Mouse (Mus musculus) liver, embryonic 11.5 days (tissue): Measurements from ENCODE around the gene Wasf2. TPM values are rescaled to one million over a fixed set of nuclear protein-coding genes. Genes with fewer than 3 reads are reported as not detected.

Source experiments
- ATAC-seq: fragments of 200-750 bp; cut with Nextera tagmentation; replicated peaks from 2 replicates; pipeline ENCODE4 v1.8.0; 2017; ENCODE audit warnings: moderate number of reproducible peaks, mild to moderate bottlenecking, moderate TSS enrichment, moderate library complexity; ENCODE audit not compliant: low FRiP score
- DNase-seq: peaks from one replicate; pipeline ENCODE4 v3.0.0-alpha.2; 2017; ENCODE audit warnings: low spot score
- H3K27ac ChIP-seq: fragments of 300-500 bp; sonication (generic); 2 replicates; pipeline ENCODE4 v1.5.1; 2014; ENCODE audit warnings: mild to moderate bottlenecking, low read depth, low read length, control low read depth
- H3K27me3 ChIP-seq: fragments of 300-500 bp; sonication (generic); replicated peaks from 2 replicates; pipeline ENCODE4 v1.6.1; 2014; ENCODE audit warnings: low read length, mixed read lengths; ENCODE audit not compliant: control insufficient read depth, insufficient read depth
- H3K36me3 ChIP-seq: fragments of 300-500 bp; sonication (generic); 2 replicates; pipeline ENCODE4 v1.6.1; 2014; ENCODE audit warnings: mild to moderate bottlenecking, low read length, moderate library complexity, mixed read lengths; ENCODE audit not compliant: control insufficient read depth, insufficient read depth
- H3K4me1 ChIP-seq: fragments of 300-500 bp; sonication (generic); replicated peaks from 2 replicates; pipeline ENCODE4 v1.6.1; 2014; ENCODE audit warnings: low read length, mixed read lengths; ENCODE audit not compliant: control insufficient read depth, insufficient read depth
- H3K4me2 ChIP-seq: fragments of 300-500 bp; sonication (generic); 2 replicates; pipeline ENCODE4 v1.6.1; 2014; ENCODE audit warnings: mild to moderate bottlenecking, control low read depth, moderate library complexity
- H3K4me3 ChIP-seq: fragments of 300-500 bp; sonication (generic); 2 replicates; pipeline ENCODE4 v1.5.1; 2014; ENCODE audit warnings: low read depth, low read length, control low read depth
- H3K9ac ChIP-seq: fragments of 300-500 bp; sonication (generic); 2 replicates; pipeline ENCODE4 v1.6.1; 2014; ENCODE audit warnings: low read depth, low read length, control low read depth
- H3K9me3 ChIP-seq: fragments of 300-500 bp; sonication (generic); 2 replicates; pipeline ENCODE4 v1.6.1; 2016; ENCODE audit warnings: low read length, inconsistent platforms, mixed read lengths; ENCODE audit not compliant: control insufficient read depth
- WGBS: fragments of 180-500 bp; shearing (Covaris S2); extraction: QIAGEN DNeasy Blood & Tissue Kit; methylation state at CpG from one replicate; pipeline ENCODE4 v1.1.7; 2014; 5-methylcytosine and 5-hydroxymethylcytosine counted together
- polyA plus RNA-seq: library from polyadenylated mRNA; unstranded; fragments of >200 nt; fragmentation: Nextera tagmentation; extraction: Ambion mirVana; gene quantifications from 2 replicates; pipeline ENCODE4 v1.2.1, GENCODE M21; 2014

The Wasf2 gene
- polyA plus RNA-seq, 1 experiment from 2014 or later: 42.2 TPM

DNA sequence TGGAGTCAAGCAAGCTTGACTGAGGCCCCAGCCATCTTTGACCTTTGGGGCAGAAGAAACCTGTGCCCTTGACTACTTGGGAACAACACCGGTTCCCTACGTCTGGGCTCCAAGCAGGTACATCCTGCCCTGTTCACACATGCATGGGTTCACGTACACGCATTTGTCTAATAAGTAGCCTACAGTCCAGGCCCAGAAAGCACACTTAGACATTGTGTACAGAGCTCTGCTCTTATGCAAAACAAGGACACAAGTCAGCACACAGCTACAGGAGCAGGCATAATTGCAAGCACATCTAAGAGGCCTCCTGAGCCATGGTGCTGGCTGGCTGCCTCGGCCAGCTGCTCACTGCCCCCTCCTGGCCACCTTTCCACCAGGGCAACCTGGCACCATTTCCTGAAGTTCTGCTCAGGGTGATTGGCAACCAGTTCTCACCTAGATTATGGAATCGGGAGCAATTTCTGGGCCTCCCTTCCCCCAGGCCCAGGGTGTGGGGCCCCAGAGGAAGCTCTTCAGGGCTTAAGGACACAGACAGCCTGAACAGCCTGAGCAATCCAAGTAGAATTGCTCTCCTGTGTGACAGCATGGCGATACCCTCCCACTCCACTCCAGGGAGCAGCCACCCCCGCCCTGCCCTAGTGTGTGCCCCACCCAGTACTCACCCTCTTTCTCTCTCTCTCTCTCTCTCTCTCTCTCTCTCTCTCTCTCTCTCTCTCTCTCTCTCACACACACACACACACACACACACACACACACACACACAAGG lies 70.9 kb downstream of the Wasf2 start:
- H3K9ac ChIP-seq: no peak overlapping the region

DNA sequence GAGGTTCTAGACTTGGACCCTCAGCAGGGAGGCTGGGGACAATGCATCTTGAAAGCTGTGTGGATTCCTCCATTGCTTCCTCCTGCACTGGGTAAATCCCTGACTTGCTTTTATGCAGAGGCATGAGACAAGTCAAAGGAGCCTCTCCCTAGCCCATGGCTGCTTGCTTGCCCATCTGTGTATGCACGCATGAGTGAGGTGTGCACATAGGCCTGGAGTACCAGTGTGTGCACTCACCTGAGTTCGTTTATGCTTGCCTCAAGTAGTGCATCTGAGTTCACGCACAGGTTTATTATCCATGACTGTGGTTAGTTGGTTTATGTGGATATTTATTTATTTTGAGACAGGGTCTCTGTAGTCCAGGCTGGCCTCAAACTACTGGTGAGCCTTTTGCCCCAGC lies 71.9 kb downstream of the Wasf2 start:
- Histone ChIP-seq H3K27me3 (no peaks in the 10 kb centered on the region; the same call in 1 of the 2 replicates), H3K36me3 (no peaks in the 10 kb centered on the region), H3K4me3 (no peak overlapping the region), H3K4me2 (no peak overlapping the region), H3K9me3 (no peaks in the 10 kb centered on the region), H3K9ac (no peak overlapping the region), H3K4me1 (peaks cover 29% of the 10 kb centered on the region), H3K27ac (no peak overlapping the region)
- ATAC-seq: no peak
- no peak for DNase-seq
- WGBS: 97% methylated on average over 3 of the region's 3 CpGs

More for the DNA sequence above, 70.9 kb downstream of the Wasf2 start:
- H3K4me1 ChIP-seq: peaks cover 34% of the 10 kb centered on the region
- DNase-seq: no peak
- no peak overlapping the region for H3K4me3 ChIP-seq
- H3K4me2 ChIP-seq: no peak overlapping the region
- 78% methylated on average over 8 of the region's 8 CpGs for WGBS
- 0 out of 2 replicates have a peak, but pooled peaks have one; percentile 24 for ATAC-seq
- peaks cover 3% of the 10 kb centered on the region; the same call in 1 of the 2 replicates for H3K36me3 ChIP-seq
- no peaks in the 10 kb centered on the region for H3K9me3 ChIP-seq
- H3K27ac ChIP-seq: no peak overlapping the region
- no peaks in the 10 kb centered on the region; the same call in 1 of the 2 replicates for H3K27me3 ChIP-seq

DNA sequence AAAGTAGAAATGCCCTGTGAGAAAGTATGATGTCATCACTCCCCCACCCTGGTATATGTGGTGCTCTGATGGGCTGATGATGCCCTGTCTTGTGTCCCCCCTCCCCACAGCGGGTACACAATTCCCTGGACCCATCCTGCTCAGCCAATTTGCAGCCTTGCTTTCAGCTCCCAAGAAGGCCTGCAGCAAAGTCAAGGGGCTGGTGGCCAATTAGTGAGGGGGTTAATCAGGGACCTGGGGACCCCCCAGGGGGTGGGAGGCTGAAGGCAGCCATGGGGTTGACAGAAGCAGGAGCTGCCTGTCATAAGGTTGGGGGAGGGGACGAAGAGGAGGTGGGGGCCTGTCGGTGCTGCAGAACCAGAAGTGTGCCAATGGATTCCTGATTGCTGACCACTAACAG lies 73.3 kb downstream of the Wasf2 start:
- 65% methylated on average over 3 of the region's 3 CpGs for WGBS
- DNase-seq (no peak), ATAC-seq (no peak)
- no peak overlapping the region for H3K27ac ChIP-seq
- no peak overlapping the region for H3K4me3 ChIP-seq
- H3K9ac ChIP-seq: no peak overlapping the region
- H3K27me3 ChIP-seq: peaks cover 4% of the 10 kb centered on the region
- no peaks in the 10 kb centered on the region for H3K9me3 ChIP-seq
- no peaks in the 10 kb centered on the region for H3K36me3 ChIP-seq
- H3K4me1 ChIP-seq: peaks cover 19% of the 10 kb centered on the region
- H3K4me2 ChIP-seq: no peak overlapping the region

DNA sequence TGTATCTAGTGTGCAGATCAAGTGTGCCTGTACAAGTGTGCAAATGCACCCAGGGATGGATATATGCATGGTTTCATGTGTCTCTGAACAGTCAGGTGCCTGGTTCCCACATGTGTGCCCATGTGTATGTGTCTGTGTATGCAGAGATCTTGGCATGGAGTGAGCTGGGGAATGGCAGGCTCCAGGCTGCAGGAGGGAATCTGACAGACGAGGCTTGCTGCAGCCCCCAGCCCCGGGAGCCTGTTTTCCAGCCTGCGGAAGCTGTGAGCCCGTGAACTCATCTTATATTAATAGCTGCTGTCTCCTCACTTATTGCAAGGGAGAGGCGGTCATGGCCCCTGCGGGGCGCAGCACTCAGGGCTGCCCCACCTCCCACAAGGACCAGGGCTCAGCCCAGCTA lies 74.1 kb downstream of the Wasf2 start:
- H3K4me3 ChIP-seq: no peak overlapping the region
- 61% methylated on average over 7 of the region's 7 CpGs for WGBS
- no peaks in the 10 kb centered on the region for H3K36me3 ChIP-seq
- H3K9ac ChIP-seq: no peak overlapping the region
- peaks cover 17% of the 10 kb centered on the region for H3K4me1 ChIP-seq
- no peaks in the 10 kb centered on the region for H3K9me3 ChIP-seq
- no peak for ATAC-seq
- H3K4me2 ChIP-seq: no peak overlapping the region
- no peak for DNase-seq
- H3K27ac ChIP-seq: no peak overlapping the region; the same call in 1 of the 2 replicates
- peaks cover 10% of the 10 kb centered on the region for H3K27me3 ChIP-seq

DNA sequence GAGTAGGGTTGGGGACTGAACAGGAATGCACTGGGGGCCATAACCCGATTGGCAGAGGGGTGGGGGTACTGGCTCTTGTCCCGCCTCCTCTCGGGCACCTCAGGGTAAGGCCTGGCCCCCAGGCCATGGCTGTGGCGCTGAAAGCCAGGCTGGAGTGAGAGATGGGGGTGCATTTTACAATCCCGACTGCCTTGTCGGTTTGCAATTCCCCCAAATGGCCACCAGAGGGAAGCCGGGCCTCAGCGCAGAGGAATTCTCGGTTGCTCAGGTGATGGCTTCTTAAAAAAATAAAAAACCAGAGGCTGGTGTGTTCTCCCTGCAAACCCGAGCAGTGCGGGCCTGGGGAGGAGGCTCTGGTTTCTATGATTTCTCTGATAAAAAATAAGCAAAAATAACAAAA lies 79.1 kb downstream of the Wasf2 start:
- H3K4me3 ChIP-seq: no peak overlapping the region
- ATAC-seq: no peak

DNA sequence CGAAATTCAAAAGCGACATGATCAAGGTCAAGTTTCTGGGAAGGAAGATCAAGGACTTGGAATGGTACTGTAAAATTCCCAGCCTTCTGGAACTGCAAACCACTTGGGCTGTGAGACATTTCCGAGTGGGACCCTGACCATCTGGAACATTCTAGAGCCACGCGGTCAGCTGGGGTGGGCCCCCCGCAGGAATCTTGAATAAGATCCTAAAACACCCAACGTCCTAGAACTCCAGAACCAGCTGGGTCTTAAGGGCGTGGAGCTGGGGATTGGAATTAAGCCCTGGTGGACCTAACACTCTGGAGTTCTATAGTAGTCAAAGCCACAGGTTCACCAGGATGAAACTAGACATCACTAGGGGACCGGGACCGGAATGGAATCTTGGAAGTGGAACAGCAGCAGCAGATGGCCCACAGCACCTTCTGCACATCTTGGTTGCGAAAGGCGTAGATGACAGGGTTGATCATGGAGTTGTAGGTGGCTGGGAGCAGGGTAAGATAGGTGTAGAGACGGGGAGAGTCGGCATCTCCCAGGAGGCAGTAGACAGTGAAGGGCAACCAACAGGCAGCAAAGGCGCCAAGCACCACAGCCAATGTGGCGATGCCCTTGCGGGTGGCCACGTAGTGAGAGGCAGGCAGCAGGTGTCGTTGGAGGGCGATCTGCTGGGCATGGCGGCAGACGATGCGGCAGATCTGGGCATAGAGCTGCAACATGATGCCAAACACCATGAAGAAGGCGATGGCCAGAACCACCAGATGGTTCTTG lies 79.9 kb downstream of the Wasf2 start:
- no peak overlapping the region for H3K27ac ChIP-seq
- peaks cover 8% of the 10 kb centered on the region; the same call in 1 of the 2 replicates for H3K4me1 ChIP-seq
- H3K4me2 ChIP-seq: no peak overlapping the region
- peaks cover 58% of the 10 kb centered on the region for H3K27me3 ChIP-seq
- H3K4me3 ChIP-seq: no peak overlapping the region
- H3K9ac ChIP-seq: no peak overlapping the region
- no peaks in the 10 kb centered on the region for H3K9me3 ChIP-seq
- WGBS: 88% methylated on average over 24 of the region's 24 CpGs
- DNase-seq (no peak), ATAC-seq (no peak)
- no peaks in the 10 kb centered on the region for H3K36me3 ChIP-seq

More for the DNA sequence above, 79.1 kb downstream of the Wasf2 start:
- Histone ChIP-seq H3K9ac (no peak overlapping the region), H3K36me3 (no peaks in the 10 kb centered on the region), H3K27me3 (peaks cover 54% of the 10 kb centered on the region), H3K27ac (no peak overlapping the region), H3K9me3 (no peaks in the 10 kb centered on the region), H3K4me1 (peaks cover 8% of the 10 kb centered on the region; the same call in 1 of the 2 replicates), H3K4me2 (no peak overlapping the region)
- 4% methylated on average over 11 of the region's 11 CpGs for WGBS
- no peak for DNase-seq

DNA sequence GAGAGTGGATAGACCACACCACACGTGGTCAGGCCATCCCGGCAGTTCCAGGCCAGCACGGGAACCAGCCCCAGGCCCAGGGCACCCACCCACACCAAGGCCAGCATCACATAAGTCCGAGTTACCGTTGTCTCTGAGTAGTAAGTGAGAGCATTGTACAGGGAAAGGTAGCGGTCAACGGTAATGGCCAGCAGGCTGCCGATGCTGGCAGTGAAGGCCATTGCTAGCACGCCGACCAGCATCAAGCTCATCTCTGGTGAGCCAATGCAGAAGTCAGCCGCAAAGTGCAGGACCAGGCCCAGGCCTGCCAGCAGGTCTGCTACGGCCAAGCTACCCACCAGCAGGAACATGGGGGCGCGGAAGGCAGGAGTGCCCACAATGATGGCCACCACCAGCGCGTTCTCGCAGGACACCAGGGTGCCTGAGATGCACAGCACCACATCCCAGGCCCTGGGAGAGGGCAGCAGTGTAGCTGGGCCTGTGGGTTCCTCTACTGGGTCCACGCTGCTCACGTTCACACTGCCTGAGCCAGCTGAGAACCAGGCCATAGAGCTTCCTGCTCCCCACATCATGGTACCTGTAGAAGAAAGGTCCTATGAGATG lies 80.6 kb downstream of the Wasf2 start:
- no peak for ATAC-seq
- Histone ChIP-seq H3K27ac (no peak overlapping the region), H3K9ac (no peak overlapping the region), H3K9me3 (no peaks in the 10 kb centered on the region), H3K4me2 (no peak overlapping the region), H3K36me3 (no peaks in the 10 kb centered on the region), H3K4me1 (peaks cover 8% of the 10 kb centered on the region; the same call in 1 of the 2 replicates), H3K27me3 (peaks cover 58% of the 10 kb centered on the region), H3K4me3 (no peak overlapping the region)
- WGBS: 88% methylated on average over 19 of the region's 19 CpGs
- DNase-seq: no peak

DNA sequence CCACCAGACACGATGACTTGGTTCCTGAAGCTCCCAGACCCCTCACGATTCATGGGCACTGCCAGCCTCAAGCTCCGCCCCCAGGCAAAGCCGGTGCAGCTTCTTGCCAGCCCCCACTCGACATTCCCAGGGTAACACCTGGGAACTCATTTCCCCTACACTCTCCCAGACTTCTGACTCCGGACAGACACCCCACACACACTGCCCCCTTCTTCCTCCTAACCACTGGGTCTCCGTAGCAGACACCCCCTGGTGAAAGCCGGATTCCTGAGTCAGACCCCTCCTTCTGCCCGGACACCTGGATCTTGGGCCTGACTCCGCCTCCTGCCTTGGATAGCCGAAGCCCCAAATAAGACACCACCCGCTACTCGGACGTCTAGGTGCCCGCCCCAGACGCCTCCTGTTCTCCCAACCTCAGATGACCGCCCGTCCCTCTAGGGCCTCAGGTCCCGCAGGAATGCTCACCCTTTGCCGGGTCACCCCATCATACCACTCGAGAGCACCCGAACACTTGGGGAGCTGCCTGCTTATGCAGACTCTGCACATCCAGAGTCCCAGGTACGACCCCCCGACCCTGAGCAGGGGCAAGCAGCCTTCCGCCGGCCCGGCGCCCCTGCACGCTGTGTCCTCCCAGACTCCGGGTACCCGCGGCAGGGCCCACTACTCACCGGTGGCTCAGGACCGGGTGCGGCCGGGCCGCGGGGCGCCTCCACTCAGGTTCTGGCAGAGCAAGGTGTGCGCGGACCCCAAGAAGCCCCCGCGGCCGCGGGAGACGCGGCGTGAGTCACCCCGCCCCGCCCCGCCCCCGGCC lies 81.7 kb downstream of the Wasf2 start, which contains the start of the genes Cd164l2 and Gpr3:
Gene Cd164l2, plus strand, starts transcription at position 381 of the 811 bp plus-strand sequence.
Gene Gpr3, minus strand, starts transcription at position 786 of the 811 bp plus-strand sequence.
- no peaks in the 10 kb centered on the region for H3K36me3 ChIP-seq
- DNase-seq (no peak), ATAC-seq (peak; percentile 29)
- peak within 1 kb of the TSS; percentile 97 for H3K4me2 ChIP-seq
- peak within 1 kb of the TSS; percentile 50 for H3K9ac ChIP-seq
- H3K4me3 ChIP-seq: peak within 1 kb of the TSS; percentile 69
- 3% methylated on average over 51 of the region's 52 CpGs for WGBS
- H3K27me3 ChIP-seq: peaks cover 58% of the 10 kb centered on the region
- no peak within 1 kb of the TSS for H3K27ac ChIP-seq
- peaks cover 8% of the 10 kb centered on the region; the same call in 1 of the 2 replicates for H3K4me1 ChIP-seq
- H3K9me3 ChIP-seq: no peaks in the 10 kb centered on the region
